Mouse (Mus musculus) large intestine, adult 2 months (tissue): ENCODE results near the gene Cpb1. TPM values are rescaled to one million over a fixed set of nuclear protein-coding genes. Genes with fewer than 3 reads are reported as not detected.

Source experiments
- polyA plus RNA-seq: library from polyadenylated mRNA; depleted of rRNA; stranded (reverse); fragments of >200 nt; gene quantifications from 2 replicates; pipeline ENCODE4 v1.2.3, GENCODE M21; 2012; rRNA removed

Cpb1 gene
- polyA plus RNA-seq, 1 experiment, result 0.14 TPM

Other genes starting within 250 kb of the Cpb1 start
- 3.6 and 8.7 TPM in 2 replicates for gene Hps3, start 240.4 kb downstream of the Cpb1 start, polyA plus RNA-seq
- 2.3 and 3.8 TPM in 2 replicates for gene Hltf, start 217.9 kb downstream of the Cpb1 start, polyA plus RNA-seq
- gene Gyg, start 120.4 kb downstream of the Cpb1 start, polyA plus RNA-seq, result 15.0 and 15.6 TPM in 2 replicates
- 0.09 and 0.70 TPM in 2 replicates for gene Cpa3, start 33.6 kb downstream of the Cpb1 start, polyA plus RNA-seq
- gene Agtr1b, start 91.4 kb upstream of the Cpb1 start, polyA plus RNA-seq, result 0.12 and 0.27 TPM in 2 replicates